Mouse (Mus musculus): ENCODE results near the gene Gm11034.

The Gm11034 gene

DNA sequence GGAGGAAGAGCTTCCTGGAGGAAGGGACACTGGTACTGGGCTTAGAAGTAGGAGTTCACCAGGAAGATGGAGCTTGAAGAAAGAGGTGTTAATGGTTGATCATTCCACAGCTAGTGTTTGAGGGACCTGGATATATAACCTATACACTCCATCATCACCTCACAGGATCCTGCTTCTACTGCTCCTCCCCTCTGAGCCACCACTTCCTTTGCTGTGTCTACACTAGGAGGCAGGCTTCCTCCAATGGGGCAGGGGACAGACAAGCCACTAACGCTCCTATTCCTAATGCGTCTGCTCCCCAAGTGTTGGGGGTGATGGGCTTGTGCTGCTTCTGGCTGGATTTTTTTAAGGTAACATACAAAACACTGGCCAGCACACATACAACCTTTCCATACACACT is 2.7 kb downstream of the Gm11034 start:
- no peak for DNase-seq

DNA sequence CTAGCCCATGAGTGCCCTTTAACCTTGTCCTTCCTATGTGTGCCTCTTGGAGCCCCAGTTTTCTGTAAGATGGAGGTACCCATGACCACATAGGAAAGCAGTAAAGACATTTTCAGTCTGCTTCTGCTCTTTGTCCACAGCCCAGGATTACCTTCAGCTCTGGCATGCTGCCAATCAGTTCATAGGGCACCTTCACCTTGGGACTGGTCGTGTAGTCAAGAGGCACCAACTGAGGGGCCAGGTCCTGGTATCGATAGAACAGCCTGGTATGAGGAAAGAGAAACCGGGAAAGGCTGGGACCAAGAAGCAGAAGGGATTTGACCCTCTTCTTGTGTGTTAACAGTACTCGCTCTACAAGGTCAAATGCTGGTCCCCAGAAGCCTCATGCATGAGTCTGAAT is 3.2 kb downstream of the Gm11034 start:
- DNase-seq, result no peak

DNA sequence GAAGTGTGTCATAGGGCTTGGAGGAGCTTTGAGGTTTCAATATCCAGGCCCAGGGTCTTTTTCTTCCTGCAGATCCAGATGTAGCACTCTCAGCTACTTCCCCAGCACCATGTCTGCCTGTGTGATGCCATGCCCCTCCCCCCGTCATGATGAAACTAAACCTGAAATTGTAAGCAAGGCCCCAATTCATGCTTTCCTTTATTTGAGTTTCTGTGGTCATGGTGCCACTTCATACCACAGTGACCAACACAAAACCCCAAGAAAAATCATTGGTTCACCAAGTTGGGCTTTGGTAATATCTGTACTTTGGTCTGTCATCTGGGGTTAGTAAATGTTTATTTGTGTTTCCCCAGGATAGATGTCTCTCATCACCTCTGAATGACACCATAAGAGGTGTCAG is 4.9 kb downstream of the Gm11034 start:
- no peak for DNase-seq

GRCm38 (mm10) chr8:72197997-72198396 is 15.4 kb downstream of the Gm11034 start:
- DNase-seq, result no peak

GRCm38 (mm10) chr8:72192065-72192464 is 21.4 kb downstream of the Gm11034 start:
- DNase-seq, result no peak

GRCm38 (mm10) chr8:72190215-72190539 is 23.3 kb downstream of the Gm11034 start:
- no peak for DNase-seq

- DNase-seq, result no peak
Observed at GRCm38 (mm10) chr8:72189417-72190214, 23.8 kb downstream of the Gm11034 start, which contains the start of gene Hsh2d. Gene Hsh2d, plus strand, starts transcription at chr8:72189638.

DNA sequence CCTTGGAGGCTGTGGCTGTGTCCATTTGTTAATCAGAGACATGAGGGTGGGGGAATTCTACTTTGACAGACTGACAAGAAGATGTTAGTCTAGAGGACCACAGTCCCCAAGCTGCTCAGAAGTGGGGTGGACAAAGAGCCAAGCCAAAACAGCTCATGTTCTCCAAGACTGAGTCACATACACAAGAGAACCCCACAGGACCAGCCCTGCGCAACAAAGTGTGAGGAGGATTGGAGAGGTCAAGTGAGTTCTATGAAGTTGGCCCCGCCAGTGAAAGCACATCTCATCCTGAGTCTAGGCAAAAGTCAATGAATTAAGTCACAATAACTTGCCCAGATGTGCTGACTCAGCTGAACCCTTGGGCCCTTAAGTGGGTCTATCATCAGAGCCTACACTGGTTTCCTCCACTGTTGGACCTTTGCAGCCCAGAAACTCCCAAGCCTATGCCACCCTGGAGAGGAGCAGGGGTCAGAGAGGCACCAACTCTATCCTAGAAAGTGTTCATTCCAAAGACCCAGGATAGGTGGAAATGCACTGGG is 25.6 kb downstream of the Gm11034 start:
- no peak for DNase-seq

- DNase-seq, result no peak
Observed at GRCm38 (mm10) chr8:72183554-72184202, 29.8 kb downstream of the Gm11034 start.

- peak; percentile 63 for DNase-seq
Observed at GRCm38 (mm10) chr8:72177346-72177925, 36.0 kb downstream of the Gm11034 start.

DNA sequence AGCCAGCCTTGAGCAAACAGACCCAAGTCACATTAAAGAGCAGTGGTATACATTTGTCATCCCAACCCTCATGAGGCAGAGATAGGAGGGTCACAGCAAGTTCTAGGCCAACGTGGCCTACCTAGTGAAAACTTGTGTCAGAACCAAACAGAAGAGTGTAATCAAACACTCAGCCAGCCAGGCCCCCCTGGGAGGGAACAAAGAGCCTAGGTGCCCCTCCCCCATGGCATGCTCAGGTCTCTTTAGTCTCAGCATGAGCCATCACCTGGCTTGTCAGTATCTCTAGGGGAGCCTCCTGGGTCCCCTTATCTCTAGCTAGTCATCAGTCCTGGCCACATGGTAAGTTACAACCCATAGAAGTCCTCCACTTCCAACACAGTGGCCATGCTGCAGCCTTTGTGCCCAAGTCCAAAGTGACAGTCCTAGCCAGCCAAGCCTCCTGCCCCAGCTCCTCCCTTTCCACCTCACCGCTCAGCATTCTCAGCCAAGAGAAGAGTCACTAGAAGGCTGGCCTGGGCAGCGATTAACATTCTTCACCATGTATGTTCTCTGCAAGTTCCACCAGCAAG is 43.7 kb downstream of the Gm11034 start:
- DNase-seq, result no peak

- DNase-seq, result no peak
Observed at GRCm38 (mm10) chr8:72169098-72169668, 44.3 kb downstream of the Gm11034 start.

All from cerebellum, adult 11 months (tissue).